In genomic region chr7:65116903-65117302, GRCm38 (mm10) we compare ENCODE assay signal across 28 mouse cellular contexts. TPM values are rescaled to one million over a fixed set of nuclear protein-coding genes. Genes with fewer than 3 reads are reported as not detected.
"Had no signal": no experiment of that assay in that cellular context is flagged by ENCODE, and none has a peak within 500 bp of the region (broad histone marks: within the 10 kb centered on the region; RNA-seq: fewer than 3 reads in every experiment).

No protein-coding gene starts in this region.

- H3K27ac ChIP-seq: heart, adult 2 months; heart, embryonic 13.5 days; heart, embryonic 15.5 days; hindbrain, embryonic 13.5 days; hindbrain, embryonic 15.5 days; hindbrain, postnatal 0 days; left cerebral cortex, adult 2 months; limb, embryonic 10.5 days; limb, embryonic 12.5 days; liver, embryonic 13.5 days; liver, embryonic 15.5 days had no signal

- H3K9me3 ChIP-seq: heart, embryonic 13.5 days; heart, embryonic 15.5 days; hindbrain, embryonic 13.5 days; hindbrain, embryonic 15.5 days; limb, embryonic 10.5 days; limb, embryonic 12.5 days; liver, embryonic 13.5 days; liver, embryonic 15.5 days had no signal

- H3K4me2 ChIP-seq: heart, embryonic 11.5 days; heart, embryonic 13.5 days; heart, embryonic 15.5 days; hindbrain, embryonic 13.5 days; hindbrain, embryonic 15.5 days; limb, embryonic 12.5 days; liver, embryonic 11.5 days; liver, embryonic 13.5 days; liver, embryonic 15.5 days had no signal

- DNase-seq: gastrocnemius, postnatal 14 days; gastrocnemius, postnatal 36 days; heart, adult 11 months; heart, adult 2 months; heart, postnatal 14 days; heart, postnatal 36 days; kidney, adult 11 months; kidney, adult 8-10 months; kidney, postnatal 10 days; kidney, postnatal 25 days; kidney, postnatal 4 days; liver; liver, embryonic 13.5 days; liver, postnatal 0 days had no signal

- ATAC-seq: hindbrain, postnatal 0 days; intestine, embryonic 16.5 days; liver, postnatal 0 days had no signal

- H3K27me3 ChIP-seq: heart, embryonic 15.5 days; hindbrain, embryonic 13.5 days; hindbrain, embryonic 15.5 days; limb, embryonic 12.5 days; liver, embryonic 13.5 days; liver, embryonic 15.5 days had no signal

- H3K4me1 ChIP-seq: hindbrain, embryonic 15.5 days; limb, embryonic 10.5 days; limb, embryonic 12.5 days; liver, embryonic 13.5 days; liver, embryonic 15.5 days had no signal

- H3K9ac ChIP-seq: heart, embryonic 13.5 days; heart, embryonic 15.5 days; hindbrain, embryonic 13.5 days; hindbrain, embryonic 15.5 days; limb, embryonic 12.5 days; liver, embryonic 13.5 days; liver, embryonic 15.5 days; liver, postnatal 0 days had no signal

- H3K36me3 ChIP-seq: heart, embryonic 13.5 days; heart, embryonic 15.5 days; hindbrain, embryonic 13.5 days; hindbrain, embryonic 15.5 days; limb, embryonic 10.5 days; limb, embryonic 12.5 days; liver, embryonic 13.5 days; liver, embryonic 15.5 days had no signal

- H3K4me3 ChIP-seq: heart, adult 2 months; heart, embryonic 13.5 days; heart, embryonic 15.5 days; hindbrain, embryonic 13.5 days; hindbrain, embryonic 15.5 days; left cerebral cortex, adult 2 months; limb, embryonic 10.5 days; limb, embryonic 12.5 days; liver, embryonic 13.5 days; liver, embryonic 15.5 days had no signal

RNA-seq across cellular contexts. Expression of gene Fam189a1, which starts 39.5 kb away (rescaled TPM):
- total RNA-seq: gastrocnemius, adult 8-10 months; gastrocnemius, postnatal 36 days; heart, adult 2 months; heart, postnatal 14 days; heart, postnatal 36 days; hematopoietic stem cell, adult 5-6 weeks had no signal
- polyA plus RNA-seq: liver, embryonic 13.5 days; liver, embryonic 15.5 days had no signal
